Mouse (Mus musculus) neutrophil, adult 5-6 weeks (primary cell): ENCODE measurements around the gene Fnbp1. TPM values are rescaled to one million over a fixed set of nuclear protein-coding genes. Genes with fewer than 3 reads are reported as not detected.

ENCODE experiments used
- ATAC-seq: fragments of 151-379, 151-347 bp; 2 replicates; pipeline ENCODE4 v1.8.0; 2017; ENCODE audit warnings: mild to moderate bottlenecking, moderate TSS enrichment; ENCODE audit not compliant: insufficient number of reproducible peaks, poor library complexity, low FRiP score, severe bottlenecking; ENCODE audit errors: extremely low read depth
- total RNA-seq: library from RNA; stranded (forward); fragments of 200-1000 nt; gene quantifications from 2 replicates; pipeline ENCODE4 v1.2.3, GENCODE M21; 2017

Gene Fnbp1
- total RNA-seq, 1 experiment from 2014 or later = 75.8 TPM

GRCm38 (mm10) chr2:31156846-31157245, 15.0 kb upstream of the Fnbp1 start:
- ATAC-seq = no peak

DNA sequence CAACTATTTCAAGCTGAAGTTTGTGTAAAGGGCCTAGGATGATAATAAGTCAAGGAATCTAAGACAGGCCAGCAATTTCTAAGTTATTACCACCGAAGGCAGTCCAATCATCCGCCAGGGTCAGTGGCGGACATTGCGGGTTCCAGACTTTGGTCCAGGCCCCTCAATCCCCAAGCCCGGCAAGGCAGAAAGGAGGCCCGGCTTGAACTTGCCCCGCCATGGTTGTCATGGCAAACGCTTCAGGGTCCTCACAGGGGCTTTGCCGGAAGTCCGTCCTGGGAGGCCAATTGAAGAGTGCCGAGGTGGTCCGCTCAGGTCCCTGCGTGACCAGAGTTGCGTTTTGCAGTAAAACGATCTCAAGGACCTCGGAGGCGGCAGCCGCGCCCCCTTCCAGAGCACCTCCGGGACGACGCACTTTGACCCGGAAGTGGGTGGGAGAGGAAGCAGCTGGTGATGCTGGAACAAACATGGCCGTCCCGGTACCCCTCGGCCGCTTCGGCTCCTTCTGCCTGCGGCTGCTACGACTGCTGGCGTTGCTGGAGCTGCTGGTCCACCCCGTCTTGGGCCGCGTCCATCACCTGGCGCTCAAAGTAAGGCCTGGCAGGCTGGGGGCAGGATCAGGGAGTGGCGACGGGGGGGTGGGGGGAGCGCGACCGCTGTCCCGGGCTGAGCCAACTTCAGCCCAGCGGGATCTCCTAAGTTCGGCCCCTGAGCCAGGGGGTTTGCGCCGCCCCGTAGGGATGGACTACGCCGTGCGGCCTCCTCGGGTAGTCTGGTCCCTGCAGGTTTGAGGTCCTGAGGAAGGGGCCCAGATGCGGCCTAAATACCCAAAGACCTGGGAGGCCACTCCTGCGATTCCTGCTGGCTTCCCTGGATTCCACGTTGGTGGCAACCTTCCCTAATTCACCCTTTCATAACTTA, 10.3 kb upstream of the Fnbp1 start, which contains the start of gene Gpr107:
Gene Gpr107 (plus strand): TSS at position 425 of the 921 bp plus-strand sequence.
- ATAC-seq = peak; percentile 96

- no peak for ATAC-seq
Observed at GRCm38 (mm10) chr2:31150762-31151161, 9.0 kb upstream of the Fnbp1 start.

DNA sequence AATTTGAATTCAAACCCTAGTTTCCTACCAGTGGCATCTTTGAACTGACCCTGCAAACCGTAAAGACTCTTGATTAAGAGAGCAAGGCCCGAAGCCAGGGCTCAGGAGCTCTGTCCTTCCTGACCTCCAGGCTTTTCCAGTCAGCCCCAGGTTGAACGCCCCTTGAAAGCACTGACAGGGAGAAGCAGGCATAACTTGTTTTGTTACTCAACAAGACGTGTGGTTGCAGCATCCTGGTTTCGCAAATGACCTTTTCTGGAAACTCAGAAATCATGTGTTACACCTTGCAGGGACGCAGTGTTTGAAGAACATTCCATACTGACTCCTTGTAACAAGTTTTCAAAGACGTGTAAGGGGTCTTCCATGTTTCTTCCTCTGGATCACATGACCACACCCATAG, 5.2 kb upstream of the Fnbp1 start:
- ATAC-seq = no peak

DNA sequence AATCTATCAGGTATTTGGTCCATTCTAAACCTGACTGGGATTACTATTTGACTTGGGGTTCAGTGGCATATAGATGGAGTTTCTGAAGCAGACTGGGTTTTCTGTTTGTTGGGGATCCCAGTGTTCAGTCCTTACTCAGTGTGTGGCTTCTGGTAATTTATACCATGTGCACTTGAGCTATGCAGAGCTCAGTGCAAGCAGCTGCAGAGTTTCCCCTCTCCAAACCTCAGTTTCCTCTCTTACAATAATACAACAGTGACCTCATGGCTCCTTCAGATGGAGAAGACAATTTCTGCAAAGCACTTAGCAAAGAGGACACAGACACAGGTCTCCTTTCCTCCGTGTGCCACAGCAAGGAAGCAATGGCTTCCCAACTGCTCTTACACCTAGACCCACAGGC, 3.1 kb upstream of the Fnbp1 start:
- no peak for ATAC-seq

- ATAC-seq = no peak
Observed at GRCm38 (mm10) chr2:31143768-31144695, 2.2 kb upstream of the Fnbp1 start.

DNA sequence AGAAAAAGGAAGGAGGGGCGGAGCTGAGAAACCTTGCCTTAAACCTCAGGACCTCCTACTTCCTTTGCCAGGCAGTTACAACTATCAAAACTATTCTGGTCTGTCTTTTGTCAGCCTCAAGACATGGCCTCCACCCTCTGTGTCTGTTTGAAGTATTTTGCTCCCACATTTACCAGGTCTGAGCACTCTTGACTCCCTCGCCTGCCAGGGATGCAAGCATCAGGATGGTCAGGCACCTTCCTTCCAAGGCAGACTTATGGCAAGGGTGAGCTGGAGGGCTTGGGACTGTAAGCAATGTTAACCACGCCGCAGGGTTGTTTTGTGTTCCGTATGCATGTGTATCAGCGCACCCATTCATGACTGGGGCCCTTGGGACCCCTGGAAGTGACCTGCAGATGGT, 1.5 kb upstream of the Fnbp1 start:
- ATAC-seq = no peak

DNA sequence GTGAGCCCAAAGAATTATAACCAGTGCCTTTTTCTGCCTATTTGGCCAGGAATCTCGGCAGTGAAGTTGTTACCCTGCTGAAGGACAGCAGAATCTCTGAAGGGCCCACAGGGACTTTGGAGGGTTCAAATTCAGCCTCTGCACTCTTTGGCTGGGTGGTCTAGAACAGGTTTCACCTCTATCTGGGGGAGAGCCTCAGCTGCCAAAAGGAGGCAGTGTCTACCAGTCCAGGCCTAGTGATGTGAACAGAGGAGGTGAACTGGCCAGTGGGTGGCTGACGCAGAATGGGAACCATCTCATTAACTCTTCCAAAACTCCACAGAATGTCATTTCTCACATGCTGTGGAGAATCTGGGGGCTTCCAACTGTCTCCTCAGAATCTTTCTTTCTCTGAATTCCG, 697 bp upstream of the Fnbp1 start:
- ATAC-seq = peak; percentile 23; the same call in 1 of the 2 replicates

DNA sequence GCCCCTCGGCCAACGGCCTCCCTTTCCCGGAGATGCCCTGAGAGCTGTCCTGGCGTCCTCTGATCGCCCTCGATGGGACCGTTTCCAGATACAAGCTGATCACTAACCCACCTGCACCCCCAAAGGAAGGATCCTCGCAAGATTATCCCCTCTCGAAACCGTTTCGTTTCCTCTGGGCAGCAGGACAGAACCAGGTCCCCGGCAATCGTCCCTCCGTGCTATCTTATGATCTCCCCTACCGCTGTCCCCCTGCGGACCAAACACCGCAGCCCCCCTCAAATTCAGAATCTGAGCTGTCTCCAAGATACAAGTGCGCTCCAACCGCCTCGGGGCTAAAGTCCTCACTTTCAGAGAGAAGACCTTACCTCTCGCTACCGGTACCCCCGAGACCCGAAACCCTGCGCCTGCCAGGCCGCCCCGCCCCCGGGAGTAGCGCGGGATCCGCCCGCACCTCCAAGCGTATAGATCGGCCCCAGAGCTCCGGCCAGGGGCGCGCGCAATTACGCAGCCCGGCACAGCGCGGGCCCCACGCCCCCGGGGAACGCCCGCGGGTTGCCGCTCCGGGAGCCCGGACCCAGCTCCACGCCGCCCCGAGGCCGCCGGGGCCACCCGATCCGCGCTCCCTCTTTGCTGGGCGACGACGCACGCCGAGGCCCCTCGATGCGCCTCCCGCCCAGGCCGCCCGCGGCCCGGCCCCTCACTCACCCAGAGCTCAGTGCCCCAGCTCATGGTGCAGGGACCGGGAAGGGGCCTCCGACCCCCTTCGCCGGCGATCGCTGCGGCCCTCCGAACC, 538 bp downstream of the Fnbp1 start:
- no peak for ATAC-seq

GRCm38 (mm10) chr2:31140772-31141073, 1.1 kb downstream of the Fnbp1 start:
- ATAC-seq = no peak

DNA sequence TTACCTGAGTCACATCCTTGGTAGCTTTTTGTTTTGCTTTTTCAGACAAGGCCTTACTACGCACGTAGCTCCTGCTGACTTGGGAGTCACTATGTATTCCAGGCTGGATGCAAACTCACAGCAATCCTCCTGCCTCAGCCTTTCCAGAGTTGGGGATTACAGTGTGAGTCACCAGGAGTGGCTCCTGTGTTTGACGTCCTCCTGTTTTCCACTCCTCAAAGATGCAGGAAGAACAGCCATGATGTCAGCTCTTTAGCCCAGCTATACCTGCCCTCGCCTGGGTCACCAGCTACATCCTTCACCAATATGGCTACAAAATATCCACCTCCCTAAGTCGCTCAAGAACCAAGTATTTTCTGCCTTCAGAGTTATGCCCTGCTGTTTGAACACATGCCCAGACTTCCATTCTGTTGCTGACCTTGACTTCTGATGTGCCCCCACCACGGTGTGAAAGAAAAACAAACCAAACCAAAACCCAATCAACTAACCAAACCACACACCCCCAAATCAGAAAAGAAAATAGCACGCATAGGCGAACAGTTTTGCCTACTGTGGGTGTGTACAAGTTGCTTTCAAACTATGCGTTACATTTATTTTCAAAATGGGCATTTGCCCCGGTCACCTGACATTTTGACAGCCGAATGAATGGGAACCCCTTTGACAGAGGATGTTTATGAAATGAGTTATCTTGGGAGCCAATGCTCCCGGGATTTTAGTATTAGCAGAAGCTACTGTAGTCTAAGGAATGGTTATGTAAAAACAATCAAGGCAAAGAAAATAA, 1.6 kb downstream of the Fnbp1 start:
- no peak for ATAC-seq

- ATAC-seq = no peak
Observed at GRCm38 (mm10) chr2:31139174-31139632, 2.6 kb downstream of the Fnbp1 start.

DNA sequence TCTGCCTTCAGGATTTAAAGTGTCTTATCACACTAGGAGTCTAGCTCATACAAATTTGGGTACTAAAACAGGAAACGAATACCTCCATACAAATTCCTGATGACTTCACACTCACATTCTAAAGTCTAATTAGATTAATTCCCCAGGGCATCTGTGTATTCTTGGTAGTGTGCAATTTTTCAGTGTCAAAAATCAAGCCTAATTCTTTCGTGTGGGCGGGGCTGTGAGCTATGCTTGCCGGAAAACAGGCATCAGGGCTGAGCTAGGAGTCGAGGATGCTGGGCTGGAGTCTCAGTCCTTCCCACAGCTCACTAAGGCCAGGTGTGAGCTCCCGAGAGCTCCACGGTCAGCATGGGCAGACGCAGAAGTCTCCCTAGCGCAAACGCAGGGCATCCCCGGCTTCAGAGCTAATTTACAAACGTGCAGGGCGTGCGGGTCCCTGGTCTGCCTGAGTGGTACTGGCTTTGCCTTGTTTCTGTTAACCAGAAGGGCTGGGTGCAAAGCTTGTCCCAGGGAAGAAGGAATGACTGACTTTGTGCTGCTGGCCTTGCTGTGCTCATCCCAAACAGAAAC, 4.7 kb downstream of the Fnbp1 start:
- no peak for ATAC-seq

GRCm38 (mm10) chr2:31136338-31136737, 5.5 kb downstream of the Fnbp1 start:
- ATAC-seq = no peak

GRCm38 (mm10) chr2:31135512-31135931, 6.3 kb downstream of the Fnbp1 start:
- no peak for ATAC-seq

DNA sequence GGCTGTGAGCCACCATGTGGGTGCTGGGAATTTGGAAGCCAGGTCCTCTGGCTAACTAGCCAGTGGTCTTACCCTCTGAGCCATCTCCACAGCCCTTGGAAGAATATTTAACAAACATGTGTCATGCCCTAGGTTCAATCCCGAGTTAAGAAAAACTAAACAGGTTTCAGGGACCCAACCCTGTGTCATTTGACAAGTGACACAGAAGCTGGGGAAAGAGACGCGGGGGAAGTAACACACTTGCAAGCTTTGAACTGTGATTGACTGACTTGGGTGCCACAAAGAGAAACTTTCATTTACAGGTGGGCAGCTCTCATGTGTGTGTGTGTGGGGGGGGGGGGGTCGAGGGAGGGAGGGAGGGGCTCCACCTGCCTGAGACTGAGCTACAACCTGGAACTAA, 7.8 kb downstream of the Fnbp1 start:
- ATAC-seq = no peak

DNA sequence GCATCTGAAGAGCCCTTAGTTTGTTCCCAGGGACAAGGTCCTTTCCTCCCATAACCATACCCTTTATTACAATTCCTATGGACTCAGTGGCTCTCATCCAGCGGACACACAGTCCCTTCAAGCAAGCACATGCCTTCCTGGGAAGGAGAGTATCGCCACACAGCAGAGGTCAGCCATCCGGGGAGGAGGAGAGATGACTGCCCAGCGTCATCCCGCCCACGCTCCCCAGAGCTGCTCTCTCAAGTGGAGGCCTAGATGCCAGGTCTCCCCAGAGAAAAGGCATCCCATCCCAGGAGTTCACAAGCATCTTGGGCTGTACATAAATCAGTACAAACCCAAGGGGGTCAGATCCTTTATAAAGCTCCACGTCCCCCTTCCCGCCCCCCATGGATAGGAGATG, 9.1 kb downstream of the Fnbp1 start:
- no peak for ATAC-seq

GRCm38 (mm10) chr2:31130815-31131299, 11.0 kb downstream of the Fnbp1 start:
- peak; percentile 31; the same call in 1 of the 2 replicates for ATAC-seq
